Mouse (Mus musculus) megakaryocyte, adult 5-6 weeks (primary cell): Measurements from ENCODE around the gene Sec23a. TPM values are rescaled to one million over a fixed set of nuclear protein-coding genes. Genes with fewer than 3 reads are reported as not detected.
"Not testable (repeated sequence)": the region's sequence is repeated elsewhere in the genome, so short reads cannot be mapped to it uniquely, and the experiment has no call there.

Experiments used
- ATAC-seq: 2 replicates; pipeline ENCODE4 v1.8.0; 2016; ENCODE audit warnings: mild to moderate bottlenecking, inconsistent platforms; ENCODE audit not compliant: poor library complexity, severe bottlenecking
- total RNA-seq, 2 experiments: library from RNA; stranded (forward) in 1 of 2; stranded (reverse) in 1 of 2; fragments of 153-499, 151-499 nt in 1 of 2; fragments of 221-1000, 200-1000 nt in 1 of 2; gene quantifications; 2 replicates each; pipeline versions ENCODE4 v1.2.3 to v1.2.4; 2015 to 2017

Gene Sec23a
- total RNA-seq, 2 experiments from 2014 or later = 20.5 to 21.1 TPM

GRCm38 (mm10) chr12:59010482-59010881 lies 1.3 kb downstream of the Sec23a start:
- ATAC-seq = no peak

- no peak for ATAC-seq
These were observed 26.1 kb downstream of the Sec23a start for GRCm38 (mm10) chr12:58985766-58986165.

GRCm38 (mm10) chr12:58981178-58981661 lies 30.6 kb downstream of the Sec23a start:
- ATAC-seq = not testable (repeated sequence)

- ATAC-seq = no peak
These were observed 34.9 kb downstream of the Sec23a start for GRCm38 (mm10) chr12:58976966-58977365.

- peak; percentile 71 for ATAC-seq
These were observed 47.2 kb downstream of the Sec23a start for GRCm38 (mm10) chr12:58964583-58964982.

GRCm38 (mm10) chr12:58960844-58961243 lies 51.0 kb downstream of the Sec23a start:
- ATAC-seq = no peak

GRCm38 (mm10) chr12:58956624-58957023 lies 55.2 kb downstream of the Sec23a start:
- ATAC-seq = no peak

GRCm38 (mm10) chr12:58956162-58956561 lies 55.7 kb downstream of the Sec23a start:
- ATAC-seq = no peak

- ATAC-seq = no peak
These were observed 63.9 kb downstream of the Sec23a start for GRCm38 (mm10) chr12:58947879-58948278.

- ATAC-seq = peak; percentile 71
These were observed 64.6 kb downstream of the Sec23a start for GRCm38 (mm10) chr12:58947231-58947630.

GRCm38 (mm10) chr12:58942544-58942943 lies 69.3 kb downstream of the Sec23a start:
- ATAC-seq = no peak

GRCm38 (mm10) chr12:58934580-58934979 lies 77.2 kb downstream of the Sec23a start:
- ATAC-seq = no peak

GRCm38 (mm10) chr12:58924996-58925395 lies 86.8 kb downstream of the Sec23a start:
- ATAC-seq = no peak

- no peak for ATAC-seq
These were observed 87.8 kb downstream of the Sec23a start for GRCm38 (mm10) chr12:58924025-58924424.

GRCm38 (mm10) chr12:58920775-58921174 lies 91.0 kb downstream of the Sec23a start:
- no peak for ATAC-seq

GRCm38 (mm10) chr12:58919516-58919915 lies 92.3 kb downstream of the Sec23a start:
- no peak for ATAC-seq

GRCm38 (mm10) chr12:58909826-58910225 lies 102.0 kb downstream of the Sec23a start:
- no peak for ATAC-seq

Other genes with a start within 250 kb of the Sec23a start
- 10.1 and 14.3 TPM in 2 replicates for gene Gemin2, start 1.4 kb upstream of the Sec23a start, total RNA-seq (2015)
- 9.3 and 10.7 TPM in 2 replicates for gene Gemin2, start 1.4 kb upstream of the Sec23a start, total RNA-seq (2017)
- gene Trappc6b, start 49.5 kb upstream of the Sec23a start, total RNA-seq (2015) = 86.7 and 89.7 TPM in 2 replicates
- gene Trappc6b, start 49.5 kb upstream of the Sec23a start, total RNA-seq (2017) = 47.0 and 65.2 TPM in 2 replicates
- gene Pnn, start 54.9 kb upstream of the Sec23a start, total RNA-seq (2015) = 45.4 and 47.7 TPM in 2 replicates
- 67.4 and 83.2 TPM in 2 replicates for gene Pnn, start 54.9 kb upstream of the Sec23a start, total RNA-seq (2017)
- gene Mia2, start 83.8 kb upstream of the Sec23a start, total RNA-seq (2015) = 259 and 268 TPM in 2 replicates
- gene Mia2, start 83.8 kb upstream of the Sec23a start, total RNA-seq (2017) = 263 and 350 TPM in 2 replicates
- 39.6 and 54.6 TPM in 2 replicates for gene Fbxo33, start 207.7 kb upstream of the Sec23a start, total RNA-seq (2015)
- 32.0 and 35.7 TPM in 2 replicates for gene Fbxo33, start 207.7 kb upstream of the Sec23a start, total RNA-seq (2017)